Mouse (Mus musculus): ENCODE results near the gene Tmprss2.

Gene Tmprss2

DNA sequence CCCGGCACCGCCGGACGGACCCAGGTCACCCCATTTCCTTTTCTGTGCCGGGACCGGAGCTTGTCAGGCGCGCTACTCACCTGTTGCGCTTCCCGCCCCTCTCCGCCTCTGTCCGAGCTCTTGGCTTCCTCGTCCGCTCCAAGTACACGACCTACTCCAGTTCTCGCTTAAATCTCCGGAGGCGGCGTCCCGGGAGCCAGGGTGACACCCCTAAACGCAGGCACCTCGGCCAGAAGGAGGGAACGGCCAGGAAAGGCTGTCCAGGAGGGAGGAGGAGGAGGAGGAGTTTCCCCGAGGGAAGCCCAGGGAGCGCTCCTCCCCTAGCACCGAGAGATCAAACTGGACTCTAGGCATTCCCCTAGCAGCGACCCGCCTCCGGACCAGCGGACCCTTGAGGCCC is at the start of gene Tmprss2:
Gene Tmprss2 (minus strand): TSS at position 257 of the 400 bp plus-strand sequence.
- no peak for DNase-seq (ENCODE audit: low spot score)

DNA sequence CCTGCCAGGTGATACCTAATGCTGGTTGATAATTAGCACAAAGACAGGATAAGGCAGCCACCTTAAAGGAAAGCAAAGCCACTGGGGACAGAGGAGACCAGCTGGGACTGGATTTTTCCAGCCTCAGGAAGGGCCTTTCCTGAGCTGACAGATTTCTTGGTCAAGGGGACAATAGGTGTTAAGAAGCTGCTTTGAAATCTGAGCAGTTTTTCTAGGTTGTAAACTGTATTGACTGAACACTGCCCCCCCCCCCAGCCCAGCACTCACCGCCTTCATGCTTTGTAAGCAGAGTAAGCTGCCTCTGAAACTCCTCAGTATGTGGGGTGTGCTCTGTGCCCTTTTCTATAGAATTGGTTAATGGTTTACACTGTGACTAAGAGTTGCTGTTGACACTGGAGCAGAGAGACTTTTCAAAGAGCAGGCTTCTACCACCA is 48.2 kb upstream of the Tmprss2 start:
- no peak for DNase-seq (ENCODE audit: low spot score)

DNA sequence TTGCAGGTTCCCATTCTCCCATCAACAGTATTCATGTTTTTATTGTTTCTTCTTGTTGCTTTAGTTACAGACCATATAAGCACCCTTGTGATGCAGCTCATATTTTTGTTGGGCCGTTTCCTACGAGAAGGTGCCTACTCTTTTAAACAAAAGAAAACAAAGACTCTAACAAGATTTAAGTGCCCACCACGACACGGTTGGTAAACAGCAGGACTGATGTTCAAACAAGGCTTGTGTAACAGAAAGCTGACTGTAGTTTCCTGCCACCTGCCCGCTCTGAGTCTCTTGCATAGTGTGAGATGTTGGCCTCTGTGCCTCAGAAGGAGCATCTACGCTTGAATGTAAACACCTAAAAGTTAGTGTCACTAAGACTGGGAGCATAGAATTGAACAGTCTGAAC is 47.5 kb upstream of the Tmprss2 start:
- no peak for DNase-seq (ENCODE audit: low spot score)

DNA sequence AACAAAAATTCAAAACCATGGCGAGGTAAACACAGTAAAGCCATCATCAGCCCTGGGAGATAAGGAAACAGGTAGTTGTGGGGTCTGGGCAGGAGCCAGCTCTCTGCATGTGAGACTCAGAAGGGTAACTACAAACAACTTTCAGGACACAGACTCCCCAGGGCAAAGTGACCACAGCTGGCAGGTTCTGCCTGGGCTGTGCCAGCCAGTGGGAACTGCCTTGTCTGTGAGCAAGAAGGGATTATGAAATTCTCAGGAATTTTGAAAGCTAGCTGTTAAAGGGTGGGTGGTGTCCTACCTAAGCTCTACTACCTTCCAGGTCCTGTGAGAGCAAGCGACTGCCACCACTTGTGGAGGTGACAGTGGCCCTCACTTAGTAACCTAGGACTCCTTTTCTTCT is 44.8 kb upstream of the Tmprss2 start:
- no peak for DNase-seq (ENCODE audit: low spot score)

DNA sequence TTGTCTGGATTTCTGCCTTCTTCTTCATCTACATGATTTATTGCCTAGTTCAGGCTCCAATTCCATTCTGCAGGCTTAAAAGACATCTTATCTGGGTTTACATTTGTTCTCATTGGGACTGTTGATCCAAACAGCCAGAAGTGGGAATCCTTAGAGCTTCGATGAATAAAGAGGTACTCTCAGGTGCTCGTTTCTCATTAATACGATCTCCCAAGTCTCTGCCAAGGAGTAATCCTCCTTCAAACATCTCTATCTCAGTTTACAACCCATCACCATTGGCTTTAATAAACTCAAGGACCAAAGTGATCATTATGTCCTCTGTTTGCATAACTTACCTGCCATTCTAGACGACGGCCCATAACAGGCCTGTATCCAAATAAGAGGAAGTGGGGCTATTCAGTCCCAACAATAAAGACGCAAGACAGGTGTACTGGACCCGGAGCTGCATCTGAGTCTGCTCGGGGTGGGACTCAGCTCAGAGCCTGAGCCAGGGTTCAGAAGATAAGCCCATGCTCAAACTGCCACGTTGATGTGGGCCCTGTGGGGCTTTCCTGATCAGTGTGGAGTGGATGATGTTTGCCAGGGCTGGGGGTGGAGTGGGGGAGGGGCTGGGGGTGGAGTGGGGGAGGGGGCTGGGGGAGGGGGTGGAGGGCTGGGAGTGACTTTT is 38.7 kb upstream of the Tmprss2 start:
- DNase-seq (ENCODE audit: low spot score): no peak

DNA sequence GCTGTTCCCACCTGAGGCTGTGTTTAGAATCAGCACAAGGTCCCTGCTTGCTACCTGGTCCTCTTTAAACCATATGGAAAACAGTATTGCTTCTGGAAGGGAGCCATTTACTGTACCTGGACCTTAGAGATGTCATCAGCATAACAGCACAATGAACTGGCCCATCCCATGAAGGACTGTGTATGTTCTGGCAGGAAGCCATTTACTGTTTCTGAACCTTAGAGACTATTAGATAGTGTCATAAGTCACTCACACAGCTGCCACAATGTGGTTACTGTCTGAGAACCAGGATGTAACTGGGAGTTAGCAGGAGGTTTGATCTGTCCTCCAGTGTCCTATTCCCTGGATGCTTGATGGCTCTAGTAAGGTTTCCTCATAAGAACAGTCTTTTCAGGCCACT is 33.7 kb upstream of the Tmprss2 start:
- DNase-seq (ENCODE audit: low spot score): no peak

DNA sequence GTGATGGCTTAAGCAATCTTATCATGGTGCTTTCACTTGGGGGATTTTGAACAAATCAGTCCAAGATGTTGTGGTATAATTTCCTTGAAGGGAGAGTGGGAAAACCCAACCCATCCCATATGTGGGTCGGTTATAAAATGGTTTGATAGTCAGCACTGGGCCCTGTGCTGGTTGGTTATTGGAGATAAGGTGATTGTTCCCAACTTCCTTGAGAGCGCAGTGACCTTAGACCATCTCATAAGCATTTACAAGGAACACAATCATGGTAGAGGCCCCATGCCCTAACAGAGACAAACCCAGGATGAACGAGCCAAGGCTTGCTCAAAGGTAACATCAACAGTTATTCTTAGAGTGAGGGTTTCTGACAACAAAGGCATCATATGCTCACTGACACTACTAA is 28.6 kb upstream of the Tmprss2 start:
- DNase-seq (ENCODE audit: low spot score): no peak

DNA sequence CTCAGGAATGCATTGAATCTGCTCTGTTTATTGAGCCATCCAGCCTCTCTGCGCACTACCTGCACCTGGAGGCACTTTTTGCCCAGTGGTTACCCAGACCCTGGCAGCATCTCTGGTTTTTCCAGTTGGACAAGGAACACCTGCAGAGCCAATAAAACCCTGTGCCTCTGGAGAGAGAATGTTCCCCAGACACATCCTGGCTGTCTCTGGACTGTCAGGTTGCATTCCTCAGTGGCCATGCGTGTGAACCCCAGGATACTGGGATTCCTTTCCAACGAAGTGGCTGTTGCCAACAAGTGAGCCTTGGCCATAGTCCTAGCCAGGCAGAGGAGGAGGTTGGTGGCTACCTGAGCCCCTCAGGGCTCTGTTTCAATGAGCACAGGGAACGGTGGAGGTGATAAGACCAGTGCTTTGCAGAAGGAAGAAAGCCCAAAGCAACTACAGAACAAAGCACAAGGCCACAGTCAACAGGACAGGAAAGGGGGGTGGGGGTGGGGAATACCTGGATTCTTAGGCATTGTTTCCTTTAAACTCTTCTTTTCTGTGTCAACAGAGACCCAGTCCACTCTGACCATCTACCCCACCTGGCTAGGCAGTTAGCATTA is 22.0 kb upstream of the Tmprss2 start:
- DNase-seq (ENCODE audit: low spot score): no peak

DNA sequence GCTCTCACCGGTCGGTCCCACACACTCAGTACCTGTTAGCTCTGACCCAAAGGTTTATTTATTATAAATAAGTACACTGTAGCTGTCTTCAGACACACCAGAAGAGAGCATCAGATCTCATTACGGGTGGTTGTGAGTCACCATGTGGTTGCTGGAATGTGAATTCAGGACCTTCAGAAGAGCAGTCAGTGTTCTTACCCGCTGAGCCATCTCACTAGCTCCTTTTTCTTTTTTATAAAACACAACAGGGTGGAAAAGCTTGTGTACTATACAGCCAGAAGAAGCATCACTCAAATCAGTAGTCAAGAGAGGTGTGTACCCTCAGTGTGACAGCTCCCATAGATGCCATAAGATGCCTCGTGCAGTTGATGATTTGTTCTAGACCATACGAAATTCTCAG is 12.2 kb upstream of the Tmprss2 start:
- no peak for DNase-seq (ENCODE audit: low spot score)

DNA sequence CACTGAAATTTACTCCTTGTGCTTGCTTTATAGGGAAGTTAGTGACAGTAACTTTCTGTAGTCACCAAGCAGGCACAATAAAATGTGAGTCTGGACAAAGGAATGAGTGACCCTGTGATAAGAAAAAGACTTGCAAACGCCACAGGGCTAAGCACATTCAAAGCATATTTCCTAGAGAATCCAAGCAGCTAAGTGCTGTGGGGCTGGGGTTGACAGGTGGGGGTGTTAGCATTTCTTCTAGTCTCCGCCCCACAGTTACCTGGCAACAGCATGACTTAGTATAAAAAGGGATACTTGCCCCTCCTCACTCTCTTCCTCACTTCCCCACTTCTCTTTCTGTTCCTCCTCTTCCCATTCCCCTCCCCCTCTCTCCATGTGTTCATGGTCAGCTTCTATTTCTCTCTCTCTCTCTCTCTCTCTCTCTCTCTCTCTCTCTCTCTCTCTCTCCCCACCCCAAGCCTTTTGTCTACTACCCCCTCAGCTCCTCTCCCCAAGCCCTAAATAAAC is 11.4 kb upstream of the Tmprss2 start:
- no peak for DNase-seq (ENCODE audit: low spot score)

DNA sequence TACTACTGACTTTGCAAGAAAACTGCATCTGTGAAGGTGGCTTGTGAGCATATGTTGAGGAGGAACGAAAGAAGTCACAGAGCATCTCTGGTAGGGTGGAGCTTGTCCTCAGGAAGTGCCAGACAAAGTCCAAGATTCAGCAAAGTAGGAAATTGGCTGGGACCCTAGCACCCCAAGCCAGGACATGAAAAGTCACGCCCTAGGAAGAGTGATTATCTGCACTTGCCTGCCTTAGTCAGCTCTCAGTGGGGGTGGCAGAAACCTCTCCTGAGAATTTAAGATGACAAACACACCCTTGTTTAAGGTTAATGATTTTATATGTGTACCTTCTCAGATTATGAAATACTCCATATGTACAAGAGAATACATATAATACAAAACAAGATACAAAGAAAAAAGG is 7.3 kb upstream of the Tmprss2 start:
- DNase-seq (ENCODE audit: low spot score): no peak

DNA sequence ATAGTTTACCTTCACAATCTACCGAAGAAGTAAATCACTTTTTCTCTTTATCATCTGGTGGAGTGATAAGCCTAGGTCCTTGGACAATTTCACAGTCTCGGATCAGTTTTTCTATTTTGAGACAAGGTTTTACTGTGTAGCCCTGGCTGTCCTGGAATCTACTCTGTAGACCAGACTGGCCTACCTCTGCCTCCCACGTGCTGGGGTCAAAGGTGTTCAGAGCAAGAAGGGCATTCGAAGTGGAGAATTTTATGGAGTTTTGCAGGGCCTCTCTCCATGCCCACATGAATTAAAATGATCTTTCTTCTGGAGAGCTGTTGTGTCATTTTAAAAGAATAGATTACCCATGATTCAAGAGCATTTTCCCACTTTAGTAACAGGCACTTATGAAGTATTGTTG is 1.0 kb upstream of the Tmprss2 start:
- DNase-seq (ENCODE audit: low spot score): no peak

DNA sequence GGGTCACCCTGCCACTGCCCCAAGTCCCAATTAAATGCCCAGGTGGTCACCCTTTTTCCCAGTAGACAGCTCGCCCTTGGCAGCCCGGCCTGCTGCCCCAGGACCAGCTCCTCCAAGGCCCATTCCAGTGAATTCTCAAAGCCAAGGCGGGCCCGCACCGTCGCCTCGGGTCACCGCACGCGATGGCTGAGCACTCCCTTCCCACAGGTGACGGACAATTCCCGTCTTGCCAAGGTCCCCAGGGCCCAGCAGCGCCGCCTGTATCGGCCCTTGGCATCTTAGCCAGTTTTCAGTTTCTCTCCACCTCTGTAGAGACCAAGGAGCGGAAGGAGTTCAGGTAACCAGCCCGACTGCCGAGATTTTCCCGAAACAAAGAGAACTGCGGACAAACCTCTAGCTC is 749 bp downstream of the Tmprss2 start:
- no peak for DNase-seq (ENCODE audit: low spot score)

DNA sequence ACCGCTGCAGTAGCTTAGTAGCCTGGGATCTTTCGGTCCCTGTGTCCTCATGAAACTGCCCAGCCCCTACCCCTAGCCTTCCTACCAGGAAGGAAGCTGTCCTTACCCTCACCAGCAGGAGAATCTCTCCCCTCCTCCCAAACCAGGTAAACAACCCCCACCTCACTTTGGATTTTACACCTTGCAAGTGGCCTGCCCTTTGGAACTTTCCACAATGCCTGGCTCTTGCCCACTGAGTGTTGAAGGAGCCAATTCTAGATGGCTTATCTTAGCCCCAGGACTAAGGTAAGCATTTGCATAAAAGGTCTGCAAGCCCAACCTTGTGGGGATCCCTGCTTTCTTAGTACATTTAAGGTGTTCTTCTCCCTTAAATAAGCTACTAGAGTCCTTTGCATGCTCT is 1.3 kb downstream of the Tmprss2 start:
- no peak for DNase-seq (ENCODE audit: low spot score)

DNA sequence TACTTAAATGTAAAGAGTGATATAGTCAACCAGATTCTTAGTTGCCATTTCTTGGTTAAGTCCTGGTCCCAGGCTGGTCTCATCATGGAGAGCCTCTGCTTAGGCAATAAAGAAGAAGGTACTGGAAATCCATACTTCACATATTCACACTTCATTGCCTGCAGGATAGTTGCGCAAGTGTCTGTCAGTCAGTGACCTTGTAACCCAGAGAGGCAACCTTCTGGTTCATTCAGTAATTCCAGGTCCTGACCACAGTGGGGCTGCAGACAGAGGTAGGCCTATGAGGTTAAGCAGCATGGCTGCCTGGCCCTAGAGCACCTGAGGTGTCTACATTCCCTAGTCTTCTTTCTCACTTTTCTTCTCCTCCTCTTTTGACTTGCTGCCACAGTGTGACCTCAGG is 3.0 kb downstream of the Tmprss2 start:
- no peak for DNase-seq (ENCODE audit: low spot score)

DNA sequence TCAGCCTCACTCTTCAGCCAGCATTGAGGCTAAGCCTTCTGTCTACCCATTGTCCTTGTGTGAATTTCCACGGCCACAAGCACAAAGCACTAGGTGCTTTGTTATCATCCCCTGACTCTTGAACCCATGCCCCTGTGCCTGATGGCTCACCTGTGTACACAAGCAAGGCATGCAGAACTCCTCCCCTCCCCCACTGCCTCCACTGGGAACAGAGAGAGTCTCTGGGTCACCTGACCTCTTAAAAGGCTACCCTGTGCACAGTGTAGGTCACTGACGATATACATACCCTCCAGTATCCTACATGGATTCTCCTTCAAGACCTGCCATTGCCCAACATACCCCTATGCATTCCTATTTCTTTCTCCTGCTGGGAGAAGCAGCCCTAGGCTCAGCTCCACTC is 4.2 kb downstream of the Tmprss2 start:
- no peak for DNase-seq (ENCODE audit: low spot score)

DNA sequence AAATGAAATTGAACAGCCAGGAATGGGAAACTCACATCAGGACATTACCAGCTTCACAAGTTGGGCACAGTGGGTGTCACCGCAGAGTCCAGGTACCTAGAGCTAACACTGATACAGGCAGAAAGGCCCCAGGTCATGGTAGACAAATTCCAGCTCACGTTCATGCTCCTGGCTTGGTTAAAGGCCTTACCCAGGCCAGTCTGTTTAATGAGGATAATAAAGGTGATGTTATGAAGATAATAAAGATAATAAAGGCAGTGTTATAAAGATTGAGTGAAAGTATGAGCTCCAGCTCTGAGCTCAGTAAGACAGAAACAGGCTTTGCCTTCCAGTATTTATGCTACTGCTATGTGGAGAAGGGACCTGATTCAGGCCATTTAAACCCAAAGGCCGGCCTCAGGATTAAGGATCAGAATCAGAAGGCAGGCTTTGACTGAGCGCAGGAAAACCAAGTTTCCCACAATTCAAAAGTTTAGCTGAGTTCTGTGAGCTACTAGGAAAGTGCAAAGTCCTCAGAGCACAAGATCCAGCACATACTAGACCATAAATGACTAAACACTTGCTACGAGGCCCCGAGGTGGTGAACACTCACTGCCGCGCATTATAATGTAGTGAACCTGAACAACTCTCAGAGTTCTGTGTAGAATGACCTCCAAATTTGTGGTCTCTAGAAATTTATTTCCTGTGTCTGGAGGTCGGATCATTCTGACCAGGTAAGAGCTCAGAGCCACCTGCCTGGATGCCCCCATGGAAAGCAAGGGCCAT is 4.9 kb downstream of the Tmprss2 start:
- DNase-seq (ENCODE audit: low spot score): no peak

DNA sequence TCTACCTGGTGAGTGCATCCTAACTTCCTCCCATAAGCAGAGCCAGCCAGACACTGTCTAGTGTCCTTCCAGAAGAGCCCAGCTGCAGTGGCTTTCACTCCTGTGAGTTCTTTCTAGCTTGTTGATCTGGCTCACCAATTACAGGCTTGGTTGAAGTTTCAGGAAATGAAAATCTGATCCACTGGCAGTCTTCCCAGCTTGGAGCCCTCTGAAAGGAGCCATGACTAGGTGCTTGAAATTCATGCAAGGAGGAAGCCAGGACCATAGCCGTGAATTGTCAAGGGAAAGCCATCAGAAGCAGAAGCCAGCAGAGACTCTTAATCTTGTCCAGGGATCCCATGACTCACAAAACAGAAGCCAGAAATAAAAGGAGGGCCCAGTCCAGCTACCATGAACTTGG is 8.7 kb downstream of the Tmprss2 start:
- no peak for DNase-seq (ENCODE audit: low spot score)

DNA sequence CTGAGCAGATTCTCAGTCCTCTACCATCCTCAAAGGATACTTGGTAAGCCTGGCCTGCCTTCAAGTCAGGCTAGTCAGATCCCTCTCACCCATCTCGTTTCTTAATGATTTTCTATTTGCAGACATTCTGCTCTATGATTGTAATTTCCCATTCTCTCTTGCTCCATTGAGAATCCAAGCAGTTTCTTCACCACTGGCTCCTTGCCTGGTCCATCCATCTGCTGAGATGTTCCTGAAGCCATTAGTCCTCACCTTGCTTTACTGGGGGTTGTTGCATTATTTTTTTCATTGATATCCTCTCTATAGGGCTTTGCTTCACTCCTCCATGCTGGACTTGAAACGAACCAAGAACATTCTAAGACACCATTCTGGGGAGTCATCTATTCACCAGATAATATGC is 10.4 kb downstream of the Tmprss2 start:
- no peak for DNase-seq (ENCODE audit: low spot score)

DNA sequence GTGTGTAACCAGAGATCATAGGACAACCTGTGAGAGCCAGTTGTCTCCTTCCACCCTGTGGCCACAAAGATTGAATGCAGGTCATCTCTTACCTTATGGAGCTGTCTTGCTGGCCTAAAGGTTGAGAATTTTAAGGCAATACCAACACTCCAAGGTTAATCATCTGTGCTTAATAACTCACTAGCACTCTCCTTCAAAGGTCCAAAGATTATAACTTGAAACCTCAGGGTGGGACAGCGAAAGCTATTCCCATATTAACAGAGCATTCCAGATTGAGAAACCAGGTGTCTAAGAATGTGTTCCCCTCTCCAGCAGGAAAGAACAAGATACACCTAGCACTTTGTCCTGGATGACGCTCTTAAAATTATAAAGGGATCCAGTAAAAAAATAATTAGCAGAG is 12.9 kb downstream of the Tmprss2 start:
- no peak for DNase-seq (ENCODE audit: low spot score)

DNA sequence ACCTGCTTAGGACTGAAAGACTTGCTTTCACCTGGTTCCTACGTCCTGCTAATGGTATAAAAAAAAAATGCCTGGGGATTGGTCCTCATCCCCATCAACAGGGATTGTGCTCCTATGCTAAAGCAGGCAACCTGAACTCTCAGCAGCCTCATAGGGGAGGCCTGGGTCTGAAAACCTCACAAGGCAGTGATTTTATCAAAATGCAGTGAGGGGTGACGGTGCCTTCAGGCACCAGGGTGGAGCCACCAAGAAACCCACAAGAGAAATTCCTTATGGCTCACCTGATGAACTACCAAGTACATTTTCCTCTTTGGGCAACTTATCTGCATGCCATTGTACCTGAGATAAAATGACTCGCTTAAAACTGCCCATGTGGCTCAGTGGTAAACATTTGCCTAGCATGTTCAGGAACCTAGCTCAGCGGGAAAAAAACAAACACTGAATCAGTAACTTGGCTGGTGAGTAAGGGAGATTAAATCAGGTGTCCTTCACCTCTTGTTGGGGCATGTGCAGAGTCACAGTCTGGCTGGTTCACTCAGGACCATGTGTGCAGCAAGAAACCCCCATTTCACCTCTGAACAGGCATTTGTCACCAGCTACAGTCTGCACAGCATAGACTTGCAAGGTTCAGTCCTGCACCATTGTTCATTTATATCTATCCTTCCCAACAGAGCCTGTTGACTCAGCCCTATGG is 17.0 kb downstream of the Tmprss2 start:
- no peak for DNase-seq (ENCODE audit: low spot score)

DNA sequence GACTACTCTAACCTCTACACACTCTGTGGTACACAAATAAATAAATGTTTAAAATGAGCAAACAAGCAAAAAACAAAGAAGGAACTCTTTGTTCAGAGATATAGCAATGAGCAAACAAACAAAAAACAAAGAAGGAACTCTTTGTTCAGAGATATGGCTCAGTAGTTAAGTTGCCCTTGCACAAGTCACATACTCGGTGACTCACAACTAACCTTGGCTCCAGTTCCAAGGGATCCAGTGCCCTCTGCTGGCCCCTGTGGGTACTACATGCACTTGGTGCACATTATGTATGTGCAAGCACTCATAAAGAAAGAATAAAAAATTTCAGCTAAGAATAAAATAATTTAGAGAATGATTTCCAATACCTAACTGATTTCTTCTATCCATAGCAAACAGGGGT is 17.9 kb downstream of the Tmprss2 start:
- DNase-seq (ENCODE audit: low spot score): peak; percentile 56

DNA sequence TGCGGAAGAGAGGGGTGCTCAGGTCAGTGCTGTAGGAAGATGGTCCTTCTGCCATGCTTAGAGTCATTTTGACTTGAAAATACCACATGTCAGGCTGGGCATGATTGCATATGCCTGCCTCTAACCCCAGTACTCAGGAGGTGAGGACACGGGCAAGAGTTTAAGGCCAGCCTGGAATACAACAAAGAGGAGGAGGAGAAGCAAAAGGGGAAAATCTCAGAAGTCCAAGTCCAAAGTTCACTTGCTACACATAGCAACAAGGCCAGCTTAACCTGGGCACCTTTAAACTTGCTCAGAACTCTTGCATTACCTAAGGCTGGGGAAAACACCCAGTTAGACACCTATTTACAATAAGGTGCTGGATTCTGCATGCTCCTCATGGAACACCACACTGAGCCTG is 19.5 kb downstream of the Tmprss2 start:
- DNase-seq (ENCODE audit: low spot score): no peak
